27 mouse cellular contexts compared by ENCODE assay signal in the genomic region with DNA sequence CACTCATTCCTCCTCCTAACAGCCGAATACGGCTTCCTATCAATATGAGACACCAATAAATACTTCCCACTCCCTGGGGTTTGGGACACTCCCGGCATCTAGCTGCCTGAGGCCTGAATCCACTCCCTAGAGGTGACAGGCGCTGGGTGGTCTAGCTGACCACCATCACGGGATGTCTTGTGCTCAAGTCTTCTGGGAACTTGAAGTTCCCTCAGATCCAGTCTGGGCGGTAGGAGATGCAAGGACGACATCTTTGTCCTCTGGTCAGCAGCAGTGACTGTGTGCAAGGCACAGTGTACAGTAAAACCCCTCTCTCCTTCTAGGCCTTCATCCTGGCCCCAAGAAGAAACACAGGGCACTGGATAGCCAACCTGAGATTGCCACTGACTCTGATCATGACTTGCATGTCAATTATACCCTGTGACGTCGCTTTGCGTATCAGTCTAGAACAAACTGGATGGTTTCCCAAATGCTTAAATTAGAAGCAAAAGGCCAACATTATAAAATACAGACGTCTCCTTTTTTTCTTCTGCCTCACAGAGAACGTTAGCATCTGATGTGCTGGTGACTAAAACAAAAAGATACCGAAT. TPM values are rescaled to one million over a fixed set of nuclear protein-coding genes. Genes with fewer than 3 reads are reported as not detected.
DNase-seq lines count a peak whose midpoint lies in the region; ATAC-seq and TF ChIP-seq lines count a peak whose summit lies in the region.
"Had no signal": no experiment of that assay in that cellular context is flagged by ENCODE, and none has a peak within 500 bp of the region (broad histone marks: within the 10 kb centered on the region; RNA-seq: fewer than 3 reads in every experiment).

No protein-coding gene starts in this region.

- no peak for DNase-seq in midbrain, embryonic 10.5 days (ENCODE audit: low spot score)
- DNase-seq in ZHBTc4 (ENCODE audit: low read depth, low spot score), result peak; percentile 54
- no peak for DNase-seq in lung, postnatal 36 days
- no peak for DNase-seq in cerebellum, adult 18-20 months
- DNase-seq: adrenal gland, postnatal 14 days; cerebellum, adult 2 months; cerebellum, postnatal 14 days; gastrocnemius, postnatal 10 days; kidney, adult 8-10 months; liver, embryonic 13.5 days; lung, adult 18-20 months; lung, postnatal 10 days; right cerebral cortex, postnatal 25 days; thymus, postnatal 14 days had no signal

- no peak for TF ChIP-seq CTCF in ES-Bruce4 (IDR thresholded peaks at IDR 0.05; ENCODE audit: low read depth, low read length)

- H3K36me3 ChIP-seq in forebrain, embryonic 16.5 days (ENCODE audit: control insufficient read depth, insufficient read depth), result no peaks in the 10 kb centered on the region
- H3K36me3 ChIP-seq in forebrain, embryonic 12.5 days (replicated peaks), result no peaks in the 10 kb centered on the region
- H3K36me3 ChIP-seq in midbrain, embryonic 13.5 days, result no peaks in the 10 kb centered on the region
- no peaks in the 10 kb centered on the region for H3K36me3 ChIP-seq in midbrain, embryonic 10.5 days
- no peaks in the 10 kb centered on the region for H3K36me3 ChIP-seq in ES-Bruce4 (ENCODE audit: control insufficient read depth, insufficient read depth, low read length, poor library complexity, severe bottlenecking)
- H3K36me3 ChIP-seq: G1E; heart, embryonic 10.5 days; heart, embryonic 15.5 days; limb, embryonic 10.5 days; limb, embryonic 15.5 days; liver, embryonic 13.5 days; stomach, embryonic 15.5 days had no signal

- no peak overlapping the region for H3K4me2 ChIP-seq in forebrain, embryonic 16.5 days (ENCODE audit: low read length)
- no peak overlapping the region for H3K4me2 ChIP-seq in forebrain, embryonic 12.5 days
- no peak overlapping the region for H3K4me2 ChIP-seq in midbrain, embryonic 13.5 days (replicated peaks)
- H3K4me2 ChIP-seq: heart, embryonic 15.5 days; limb, embryonic 15.5 days; liver, embryonic 13.5 days; stomach, embryonic 15.5 days had no signal

- peak; percentile 40; the same call in 1 of the 2 replicates for ATAC-seq in forebrain, embryonic 16.5 days
- ATAC-seq in forebrain, embryonic 12.5 days (ENCODE audit: low FRiP score), result no peak
- ATAC-seq in midbrain, embryonic 13.5 days, result 0 out of 2 replicates have a peak, but pooled peaks have one; percentile 14
- ATAC-seq: CD4-positive, CD25-positive, alpha-beta regulatory T cell, adult 4 months; intestine, embryonic 16.5 days had no signal

- H3K9ac ChIP-seq in forebrain, embryonic 16.5 days (replicated peaks; ENCODE audit: low read depth, low read length), result no peak overlapping the region
- no peak overlapping the region for H3K9ac ChIP-seq in forebrain, embryonic 12.5 days
- no peak overlapping the region for H3K9ac ChIP-seq in midbrain, embryonic 13.5 days (replicated peaks)
- H3K9ac ChIP-seq in ES-Bruce4 (ENCODE audit: low read depth, poor library complexity, severe bottlenecking), result peak overlapping the region; percentile 63
- H3K9ac ChIP-seq: heart, embryonic 15.5 days; limb, embryonic 15.5 days; liver, embryonic 13.5 days; stomach, embryonic 15.5 days had no signal

- peak; percentile 92 for TF ChIP-seq EP300 in ES-Bruce4 (IDR thresholded peaks at IDR 0.05; ENCODE audit: insufficient read depth, low read depth, low read length)

- no peaks in the 10 kb centered on the region for H3K9me3 ChIP-seq in forebrain, embryonic 16.5 days (ENCODE audit: control insufficient read depth, low read length)
- H3K9me3 ChIP-seq in forebrain, embryonic 12.5 days, result no peaks in the 10 kb centered on the region
- no peaks in the 10 kb centered on the region for H3K9me3 ChIP-seq in midbrain, embryonic 13.5 days
- no peaks in the 10 kb centered on the region for H3K9me3 ChIP-seq in midbrain, embryonic 10.5 days (replicated peaks)
- no peaks in the 10 kb centered on the region for H3K9me3 ChIP-seq in ES-Bruce4 (replicated peaks; ENCODE audit: control insufficient read depth, insufficient read depth, low read length, poor library complexity, severe bottlenecking)
- H3K9me3 ChIP-seq: heart, embryonic 10.5 days; heart, embryonic 15.5 days; limb, embryonic 10.5 days; limb, embryonic 15.5 days; liver, embryonic 13.5 days; stomach, embryonic 15.5 days had no signal

- TF ChIP-seq POLR2A in ES-Bruce4 (IDR thresholded peaks at IDR 0.05; ENCODE audit: insufficient read depth, low read length), result no peak

- H3K4me1 ChIP-seq in forebrain, embryonic 16.5 days (replicated peaks; ENCODE audit: control insufficient read depth, insufficient read depth, low read length), result no peaks in the 10 kb centered on the region; the same call in 1 of the 2 replicates
- H3K4me1 ChIP-seq in forebrain, embryonic 12.5 days, result 0 out of 2 replicates have a peak, but pooled peaks cover 3% of the 10 kb centered on the region
- H3K4me1 ChIP-seq in midbrain, embryonic 13.5 days (replicated peaks), result peaks cover 11% of the 10 kb centered on the region; the same call in 1 of the 2 replicates
- H3K4me1 ChIP-seq in midbrain, embryonic 10.5 days, result peaks cover 13% of the 10 kb centered on the region
- H3K4me1 ChIP-seq in ES-Bruce4 (ENCODE audit: control insufficient read depth, insufficient read depth, low read length), result peaks cover 10% of the 10 kb centered on the region
- H3K4me1 ChIP-seq: heart, embryonic 10.5 days; heart, embryonic 15.5 days; limb, embryonic 15.5 days; liver, embryonic 13.5 days; stomach, embryonic 15.5 days had no signal

- no peak overlapping the region for H3K4me3 ChIP-seq in forebrain, embryonic 16.5 days (replicated peaks; ENCODE audit: low read length)
- H3K4me3 ChIP-seq in forebrain, embryonic 12.5 days (replicated peaks), result no peak overlapping the region
- no peak overlapping the region for H3K4me3 ChIP-seq in midbrain, embryonic 13.5 days (replicated peaks)
- H3K4me3 ChIP-seq in midbrain, embryonic 10.5 days, result no peak overlapping the region
- H3K4me3 ChIP-seq in ES-Bruce4 (ENCODE audit: low read depth, low read length), result no peak overlapping the region
- H3K4me3 ChIP-seq: heart, embryonic 10.5 days; heart, embryonic 15.5 days; limb, embryonic 10.5 days; limb, embryonic 15.5 days; liver, embryonic 13.5 days; stomach, embryonic 15.5 days had no signal

- no peaks in the 10 kb centered on the region for H3K27me3 ChIP-seq in forebrain, embryonic 16.5 days (replicated peaks; ENCODE audit: control insufficient read depth, insufficient read depth, low read length)
- no peaks in the 10 kb centered on the region for H3K27me3 ChIP-seq in forebrain, embryonic 12.5 days
- no peaks in the 10 kb centered on the region for H3K27me3 ChIP-seq in midbrain, embryonic 13.5 days
- H3K27me3 ChIP-seq in midbrain, embryonic 10.5 days (ENCODE audit: low read depth, poor library complexity, severe bottlenecking), result no peaks in the 10 kb centered on the region
- H3K27me3 ChIP-seq in ES-Bruce4 (ENCODE audit: control insufficient read depth, insufficient read depth, low read length, poor library complexity, severe bottlenecking), result no peaks in the 10 kb centered on the region
- H3K27me3 ChIP-seq: heart, embryonic 15.5 days; limb, embryonic 15.5 days; liver, embryonic 13.5 days; stomach, embryonic 15.5 days had no signal

- WGBS in forebrain, embryonic 16.5 days, result 55% methylated on average over 13 of the region's 13 CpGs
- 67% methylated on average over 13 of the region's 13 CpGs for WGBS in forebrain, embryonic 12.5 days
- 73% methylated on average over 13 of the region's 13 CpGs for WGBS in midbrain, embryonic 13.5 days
- WGBS in midbrain, embryonic 10.5 days, result 77% methylated on average over 13 of the region's 13 CpGs

- H3K27ac ChIP-seq in forebrain, embryonic 16.5 days (ENCODE audit: low read length), result no peak overlapping the region
- no peak overlapping the region for H3K27ac ChIP-seq in forebrain, embryonic 12.5 days
- H3K27ac ChIP-seq in midbrain, embryonic 13.5 days, result no peak overlapping the region
- no peak overlapping the region; the same call in 1 of the 2 replicates for H3K27ac ChIP-seq in midbrain, embryonic 10.5 days (replicated peaks)
- H3K27ac ChIP-seq in ES-Bruce4 (ENCODE audit: insufficient read depth, low read length), result peak overlapping the region; percentile 96
- H3K27ac ChIP-seq: heart, embryonic 10.5 days; heart, embryonic 15.5 days; kidney, postnatal 0 days; limb, embryonic 10.5 days; limb, embryonic 15.5 days; liver, embryonic 13.5 days; stomach, embryonic 15.5 days had no signal

RNA-seq across cellular contexts. Expression of gene Klf5, which starts 49.8 kb away (rescaled TPM):
- 5.1 and 5.5 TPM in 2 replicates for polyA plus RNA-seq in forebrain, embryonic 16.5 days (2015; fragmentation: Nextera tagmentation; extraction: Ambion mirVana)
- polyA plus RNA-seq in forebrain, embryonic 12.5 days (2016; fragmentation: Nextera tagmentation; extraction: Ambion mirVana), result 2.0 and 2.1 TPM in 2 replicates
- polyA plus RNA-seq in midbrain, embryonic 13.5 days (2015; fragmentation: Nextera tagmentation; extraction: Ambion mirVana), result 2.4 TPM in 2 replicates
- 2.2 and 2.3 TPM in 2 replicates for polyA plus RNA-seq in midbrain, embryonic 10.5 days (2016; fragmentation: Nextera tagmentation; extraction: Ambion mirVana)
- 122 and 125 TPM in 2 replicates for polyA plus RNA-seq in ES-Bruce4 (2011; ENCODE audit: insufficient read depth, insufficient read length, low read depth, missing spikeins)
- polyA plus RNA-seq: G1E had no signal

Comparison
In these comparisons a context has a peak if more than half of its experiments do, and no peak if none do; other contexts are left out.
1. RNA of gene Klf5, which starts 49.8 kb away (polyA plus RNA-seq): 122 to 125 TPM in ES-Bruce4; 5.1 to 5.5 TPM in forebrain, embryonic 16.5 days, 2.4 TPM in midbrain, embryonic 13.5 days, 2.2 to 2.3 TPM in midbrain, embryonic 10.5 days and 2.0 to 2.1 TPM in forebrain, embryonic 12.5 days; every median in the first group is over 10 times any median in the second.